Mouse (Mus musculus) B cell, adult (primary cell): ENCODE data around the gene Gtf2a1. TPM values are rescaled to one million over a fixed set of nuclear protein-coding genes. Genes with fewer than 3 reads are reported as not detected.

Experiments used
- total RNA-seq: library from RNA; stranded (reverse); gene quantifications from 4 replicates; pipeline ENCODE4 v1.2.4, GENCODE M21; 2023; ENCODE audit not compliant: inconsistent age

Gene Gtf2a1
- total RNA-seq: 47.2 to 56.9 TPM (median 52.4 TPM) in 4 replicates

DNA sequence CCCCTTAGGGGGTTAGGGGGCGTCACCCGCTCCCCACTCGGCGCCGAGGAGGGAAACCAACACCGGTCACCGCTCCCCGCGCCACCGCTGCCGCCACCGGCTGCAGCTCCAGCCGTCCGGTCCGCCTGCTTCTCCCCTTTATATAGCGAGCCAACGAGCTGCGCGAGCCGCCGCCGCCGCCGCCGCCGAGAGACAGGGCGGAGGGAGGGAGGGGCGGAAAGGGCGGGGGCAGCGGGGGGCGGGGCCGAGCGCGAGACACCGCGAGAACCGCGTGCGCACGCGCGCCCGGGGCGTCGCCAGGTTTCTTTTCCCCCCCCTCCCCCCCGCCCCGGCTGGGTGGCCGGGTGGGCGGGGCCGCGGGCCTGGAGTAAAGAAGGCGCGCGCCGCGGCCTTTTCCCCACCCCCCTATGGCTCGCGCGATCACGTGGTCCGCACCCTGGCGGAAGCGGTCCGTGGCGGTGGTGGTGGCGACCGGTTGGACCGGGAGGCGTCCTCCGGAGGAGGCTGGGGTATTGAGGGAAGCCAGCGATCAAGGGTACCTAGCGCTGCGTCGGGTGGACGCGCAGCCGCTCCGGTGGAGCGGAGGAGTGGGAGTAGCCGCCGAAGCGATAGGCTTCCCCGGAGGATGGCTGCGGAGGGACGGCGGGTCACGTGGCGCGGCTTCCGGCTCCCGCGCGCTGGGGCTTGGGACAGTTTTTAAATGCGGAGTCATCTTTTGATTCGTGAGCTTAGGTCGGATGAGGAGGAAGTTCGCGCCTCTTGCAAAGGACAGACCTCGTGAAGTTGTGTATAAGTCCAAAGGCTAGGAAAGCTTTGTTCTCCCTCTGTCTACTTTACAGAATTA lies at the start of gene Gtf2a1:
Gtf2a1 (minus strand) TSS at position 641 of the 844 bp plus-strand sequence.

Other genes with a start within 250 kb of the Gtf2a1 start
- 17.5 to 25.7 TPM (median 22.9 TPM) in 4 replicates for gene Cep128, start 206.1 kb downstream of the Gtf2a1 start, total RNA-seq
- not detected in 4 replicates for gene Tshr, start 205.9 kb downstream of the Gtf2a1 start, total RNA-seq
- 0.19 to 1.5 TPM (median 0.53 TPM) in 4 replicates for gene Ston2, start 197.9 kb upstream of the Gtf2a1 start, total RNA-seq